Mouse (Mus musculus): ENCODE measurements around the gene Arf6. TPM values are rescaled to one million over a fixed set of nuclear protein-coding genes. Genes with fewer than 3 reads are reported as not detected.

Gene Arf6
- polyA plus RNA-seq (2014; fragmentation: Nextera tagmentation; extraction: Ambion mirVana): 41.5 and 49.9 TPM in 2 replicates

- Histone ChIP-seq H3K9me3 (ENCODE audit: control insufficient read depth, low read length) (no peaks in the 10 kb centered on the region), H3K4me1 (ENCODE audit: control insufficient read depth in 2 of 2, insufficient read depth in 2 of 2, low read length in 2 of 2) (peaks cover 2 to 27% of the 10 kb centered on the region in 2 experiments), H3K4me3 (ENCODE audit: control insufficient read depth in 1 of 2, insufficient read depth in 1 of 2, low read depth in 1 of 2, low read length in 2 of 2) (peak within 1 kb of the TSS; percentile 85 to 100), H3K4me2 (ENCODE audit: low read length) (peak within 1 kb of the TSS; percentile 85), H3K36me3 (ENCODE audit: control insufficient read depth, insufficient read depth, low read length) (peaks cover 23% of the 10 kb centered on the region), H3K9ac (ENCODE audit: low read length) (peak within 1 kb of the TSS; percentile 100), H3K27me3 (ENCODE audit: control insufficient read depth, insufficient read depth, low read length) (no peaks in the 10 kb centered on the region), H3K27ac (replicated peaks in 1 of 2; ENCODE audit: control insufficient read depth in 1 of 2, insufficient read depth in 1 of 2, low read depth in 2 of 2, low read length in 2 of 2) (peak within 1 kb of the TSS; percentile 96)
- under 1% methylated on average over 91 of the region's 121 CpGs for WGBS
- peak; percentile 94 for ATAC-seq (ENCODE audit: insufficient number of reproducible peaks, insufficient read depth, low FRiP score, low read depth)
Measured at GRCm38 (mm10) chr12:69371854-69372671, at the start of gene Arf6, which contains the start of gene Gm9887. Arf6 (plus strand) TSS chr12:69372150. Gm9887 (minus strand) TSS chr12:69372458.

GRCm38 (mm10) chr12:69331187-69331586 is 40.8 kb upstream of the Arf6 start:
- H3K27me3 ChIP-seq (ENCODE audit: control insufficient read depth, insufficient read depth, low read length): no peaks in the 10 kb centered on the region
- no peaks in the 10 kb centered on the region for H3K9me3 ChIP-seq (ENCODE audit: control insufficient read depth, low read length)
- H3K4me2 ChIP-seq (ENCODE audit: low read length): no peak overlapping the region
- peaks cover 84% of the 10 kb centered on the region for H3K36me3 ChIP-seq (ENCODE audit: control insufficient read depth, insufficient read depth, low read length)
- H3K4me1 ChIP-seq (ENCODE audit: control insufficient read depth in 2 of 2, insufficient read depth in 2 of 2, low read length in 2 of 2): no peaks in the 10 kb centered on the region
- no peak overlapping the region for H3K27ac ChIP-seq (replicated peaks in 1 of 2; ENCODE audit: control insufficient read depth in 1 of 2, insufficient read depth in 1 of 2, low read depth in 2 of 2, low read length in 2 of 2)
- WGBS: 93% methylated on average over 3 of the region's 3 CpGs
- no peak for ATAC-seq (ENCODE audit: insufficient number of reproducible peaks, insufficient read depth, low FRiP score, low read depth)
- H3K9ac ChIP-seq (ENCODE audit: low read length): no peak overlapping the region
- no peak overlapping the region for H3K4me3 ChIP-seq (ENCODE audit: control insufficient read depth in 1 of 2, insufficient read depth in 1 of 2, low read depth in 1 of 2, low read length in 2 of 2)

- Histone ChIP-seq H3K27ac (replicated peaks in 1 of 2; ENCODE audit: control insufficient read depth in 1 of 2, insufficient read depth in 1 of 2, low read depth in 2 of 2, low read length in 2 of 2) (no peak overlapping the region), H3K4me3 (ENCODE audit: control insufficient read depth in 1 of 2, insufficient read depth in 1 of 2, low read depth in 1 of 2, low read length in 2 of 2) (no peak overlapping the region), H3K36me3 (ENCODE audit: control insufficient read depth, insufficient read depth, low read length) (peaks cover 83% of the 10 kb centered on the region), H3K9ac (ENCODE audit: low read length) (no peak overlapping the region), H3K27me3 (ENCODE audit: control insufficient read depth, insufficient read depth, low read length) (no peaks in the 10 kb centered on the region), H3K4me2 (ENCODE audit: low read length) (no peak overlapping the region), H3K9me3 (ENCODE audit: control insufficient read depth, low read length) (no peaks in the 10 kb centered on the region), H3K4me1 (ENCODE audit: control insufficient read depth in 2 of 2, insufficient read depth in 2 of 2, low read length in 2 of 2) (no peaks in the 10 kb centered on the region)
- ATAC-seq (ENCODE audit: insufficient number of reproducible peaks, insufficient read depth, low FRiP score, low read depth): no peak
- 91% methylated on average over 1 of the region's 1 CpGs for WGBS
Measured at GRCm38 (mm10) chr12:69332147-69332546, 39.8 kb upstream of the Arf6 start.

GRCm38 (mm10) chr12:69333547-69333946 is 38.4 kb upstream of the Arf6 start:
- Histone ChIP-seq H3K9me3 (ENCODE audit: control insufficient read depth, low read length) (no peaks in the 10 kb centered on the region), H3K36me3 (ENCODE audit: control insufficient read depth, insufficient read depth, low read length) (peaks cover 89% of the 10 kb centered on the region), H3K27me3 (ENCODE audit: control insufficient read depth, insufficient read depth, low read length) (no peaks in the 10 kb centered on the region), H3K9ac (ENCODE audit: low read length) (no peak overlapping the region), H3K4me1 (ENCODE audit: control insufficient read depth in 2 of 2, insufficient read depth in 2 of 2, low read length in 2 of 2) (no peaks in the 10 kb centered on the region), H3K4me3 (ENCODE audit: control insufficient read depth in 1 of 2, insufficient read depth in 1 of 2, low read depth in 1 of 2, low read length in 2 of 2) (no peak overlapping the region), H3K4me2 (ENCODE audit: low read length) (no peak overlapping the region), H3K27ac (replicated peaks in 1 of 2; ENCODE audit: control insufficient read depth in 1 of 2, insufficient read depth in 1 of 2, low read depth in 2 of 2, low read length in 2 of 2) (no peak overlapping the region)
- 79% methylated on average over 2 of the region's 2 CpGs for WGBS
- ATAC-seq (ENCODE audit: insufficient number of reproducible peaks, insufficient read depth, low FRiP score, low read depth): no peak

GRCm38 (mm10) chr12:69349928-69350327 is 22.0 kb upstream of the Arf6 start:
- 91% methylated on average over 2 of the region's 2 CpGs for WGBS
- no peak for ATAC-seq (ENCODE audit: insufficient number of reproducible peaks, insufficient read depth, low FRiP score, low read depth)
- H3K4me1 ChIP-seq (ENCODE audit: control insufficient read depth in 2 of 2, insufficient read depth in 2 of 2, low read length in 2 of 2): no peaks in the 10 kb centered on the region

GRCm38 (mm10) chr12:69351685-69352084 is 20.3 kb upstream of the Arf6 start:
- Histone ChIP-seq H3K4me1 (ENCODE audit: control insufficient read depth in 2 of 2, insufficient read depth in 2 of 2, low read length in 2 of 2) (0 out of 4 replicates have a peak, but pooled peaks cover 0 to 3% of the 10 kb centered on the region in 2 experiments), H3K9ac (ENCODE audit: low read length) (no peak overlapping the region), H3K27me3 (ENCODE audit: control insufficient read depth, insufficient read depth, low read length) (no peaks in the 10 kb centered on the region), H3K9me3 (ENCODE audit: control insufficient read depth, low read length) (no peaks in the 10 kb centered on the region), H3K27ac (replicated peaks in 1 of 2; ENCODE audit: control insufficient read depth in 1 of 2, insufficient read depth in 1 of 2, low read depth in 2 of 2, low read length in 2 of 2) (no peak overlapping the region), H3K4me2 (ENCODE audit: low read length) (no peak overlapping the region), H3K4me3 (ENCODE audit: control insufficient read depth in 1 of 2, insufficient read depth in 1 of 2, low read depth in 1 of 2, low read length in 2 of 2) (no peak overlapping the region), H3K36me3 (ENCODE audit: control insufficient read depth, insufficient read depth, low read length) (peaks cover 83% of the 10 kb centered on the region)
- WGBS: 72% methylated on average over 1 of the region's 1 CpGs
- no peak for ATAC-seq (ENCODE audit: insufficient number of reproducible peaks, insufficient read depth, low FRiP score, low read depth)

More at GRCm38 (mm10) chr12:69349928-69350327, 22.0 kb upstream of the Arf6 start:
- Histone ChIP-seq H3K9me3 (ENCODE audit: control insufficient read depth, low read length) (no peaks in the 10 kb centered on the region), H3K27ac (replicated peaks in 1 of 2; ENCODE audit: control insufficient read depth in 1 of 2, insufficient read depth in 1 of 2, low read depth in 2 of 2, low read length in 2 of 2) (no peak overlapping the region), H3K4me2 (ENCODE audit: low read length) (no peak overlapping the region), H3K4me3 (ENCODE audit: control insufficient read depth in 1 of 2, insufficient read depth in 1 of 2, low read depth in 1 of 2, low read length in 2 of 2) (no peak overlapping the region), H3K27me3 (ENCODE audit: control insufficient read depth, insufficient read depth, low read length) (no peaks in the 10 kb centered on the region), H3K9ac (ENCODE audit: low read length) (no peak overlapping the region), H3K36me3 (ENCODE audit: control insufficient read depth, insufficient read depth, low read length) (peaks cover 93% of the 10 kb centered on the region)

- peak within 1 kb of the TSS; percentile 63 to 90 for H3K27ac ChIP-seq (replicated peaks in 1 of 2; ENCODE audit: control insufficient read depth in 1 of 2, insufficient read depth in 1 of 2, low read depth in 2 of 2, low read length in 2 of 2)
- H3K4me1 ChIP-seq (ENCODE audit: control insufficient read depth in 2 of 2, insufficient read depth in 2 of 2, low read length in 2 of 2): 0 out of 4 replicates have a peak, but pooled peaks cover 0 to 3% of the 10 kb centered on the region in 2 experiments
- H3K4me2 ChIP-seq (ENCODE audit: low read length): peak within 1 kb of the TSS; percentile 91
- peak; percentile 40; the same call in 1 of the 2 replicates for ATAC-seq (ENCODE audit: insufficient number of reproducible peaks, insufficient read depth, low FRiP score, low read depth)
- no peaks in the 10 kb centered on the region for H3K9me3 ChIP-seq (ENCODE audit: control insufficient read depth, low read length)
- H3K36me3 ChIP-seq (ENCODE audit: control insufficient read depth, insufficient read depth, low read length): peaks cover 37% of the 10 kb centered on the region
- H3K9ac ChIP-seq (ENCODE audit: low read length): peak within 1 kb of the TSS; percentile 90
- H3K4me3 ChIP-seq (ENCODE audit: control insufficient read depth in 1 of 2, insufficient read depth in 1 of 2, low read depth in 1 of 2, low read length in 2 of 2): peak within 1 kb of the TSS; percentile 71 to 99
- H3K27me3 ChIP-seq (ENCODE audit: control insufficient read depth, insufficient read depth, low read length): no peaks in the 10 kb centered on the region
- WGBS: under 1% methylated on average over 44 of the region's 50 CpGs
Measured at GRCm38 (mm10) chr12:69356546-69357299, 15.2 kb upstream of the Arf6 start, which contains the start of gene Nemf. Nemf (minus strand) TSS chr12:69357165.

Data from heart, embryonic 14.5 days (tissue).